Mouse (Mus musculus): ENCODE data around the gene Zdhhc19. TPM values are rescaled to one million over a fixed set of nuclear protein-coding genes. Genes with fewer than 3 reads are reported as not detected.

Gene Zdhhc19
- polyA plus RNA-seq, 1 experiment = 0.15 TPM

DNA sequence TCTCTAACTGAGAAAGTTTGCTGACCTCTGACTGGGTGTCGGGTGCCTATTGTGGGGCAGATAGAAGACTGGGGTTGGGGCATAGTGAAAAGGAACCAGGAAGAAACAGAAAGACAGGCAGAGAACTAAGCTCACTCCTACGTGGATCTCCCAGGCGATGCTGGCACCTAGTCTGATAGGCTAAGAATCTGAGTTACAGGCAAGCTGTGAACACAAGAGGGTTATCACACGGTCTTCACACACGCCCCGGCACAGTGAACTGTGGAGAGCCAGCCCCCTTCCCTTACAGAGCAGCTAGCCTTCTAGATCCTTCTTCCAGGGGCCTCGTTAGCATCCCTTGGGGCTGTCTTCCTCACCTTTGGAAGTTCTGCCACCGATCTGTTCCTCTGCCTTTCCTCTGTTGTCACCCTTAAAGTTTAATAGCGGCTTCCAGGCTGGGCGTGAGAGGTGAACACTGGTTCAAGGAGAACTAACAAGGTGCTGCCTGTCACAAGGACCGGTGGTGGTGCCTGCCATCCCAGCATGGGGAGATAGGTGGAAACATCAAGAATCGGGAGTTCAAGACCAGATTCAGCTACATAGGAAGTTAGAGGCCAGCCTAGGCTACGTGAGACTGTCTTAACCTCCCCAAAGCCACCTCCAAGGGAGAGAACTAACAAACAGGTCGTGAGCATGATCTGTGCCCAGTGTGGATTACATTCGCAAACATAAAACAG, 23.7 kb downstream of the Zdhhc19 start:
- no peak for DNase-seq (ENCODE audit: low read depth)
- TF ChIP-seq CTCF (IDR thresholded peaks at IDR 0.05; ENCODE audit: borderline replicate concordance, extremely low read depth, insufficient read depth, insufficient read length) (no peak), POLR2A (IDR thresholded peaks at IDR 0.05; ENCODE audit: borderline replicate concordance, extremely low read depth, insufficient read depth, insufficient read length, poor library complexity, severe bottlenecking) (no peak)

DNA sequence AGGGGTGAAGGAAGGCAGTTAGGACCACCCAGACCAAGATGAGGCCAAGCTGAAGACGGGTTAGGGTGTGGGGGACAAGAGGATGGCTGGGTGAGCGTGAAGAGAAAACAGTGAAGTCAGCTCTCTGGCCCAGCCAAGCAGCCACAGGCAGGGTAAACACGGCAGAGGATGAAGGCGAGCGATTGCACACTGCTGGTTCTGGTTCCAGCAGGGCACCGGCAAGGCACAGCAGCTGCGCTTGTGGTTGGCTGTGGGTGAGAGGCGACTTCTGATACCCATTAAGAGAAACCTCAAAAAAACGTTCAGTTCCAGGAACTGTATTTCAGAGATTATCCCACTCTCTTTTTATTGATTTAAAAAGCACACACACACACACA, 24.3 kb downstream of the Zdhhc19 start:
- peak; percentile 47 for DNase-seq (ENCODE audit: low read depth)
- TF ChIP-seq POLR2A (IDR thresholded peaks at IDR 0.05; ENCODE audit: borderline replicate concordance, extremely low read depth, insufficient read depth, insufficient read length, poor library complexity, severe bottlenecking) = no peak
- no peak for TF ChIP-seq CTCF (IDR thresholded peaks at IDR 0.05; ENCODE audit: borderline replicate concordance, extremely low read depth, insufficient read depth, insufficient read length)

GRCm38 (mm10) chr16:32522578-32523194, 26.6 kb downstream of the Zdhhc19 start:
- DNase-seq (ENCODE audit: low read depth) = no peak
- TF ChIP-seq POLR2A (IDR thresholded peaks at IDR 0.05; ENCODE audit: borderline replicate concordance, extremely low read depth, insufficient read depth, insufficient read length, poor library complexity, severe bottlenecking) (no peak), CTCF (IDR thresholded peaks at IDR 0.05; ENCODE audit: borderline replicate concordance, extremely low read depth, insufficient read depth, insufficient read length) (no peak)

DNA sequence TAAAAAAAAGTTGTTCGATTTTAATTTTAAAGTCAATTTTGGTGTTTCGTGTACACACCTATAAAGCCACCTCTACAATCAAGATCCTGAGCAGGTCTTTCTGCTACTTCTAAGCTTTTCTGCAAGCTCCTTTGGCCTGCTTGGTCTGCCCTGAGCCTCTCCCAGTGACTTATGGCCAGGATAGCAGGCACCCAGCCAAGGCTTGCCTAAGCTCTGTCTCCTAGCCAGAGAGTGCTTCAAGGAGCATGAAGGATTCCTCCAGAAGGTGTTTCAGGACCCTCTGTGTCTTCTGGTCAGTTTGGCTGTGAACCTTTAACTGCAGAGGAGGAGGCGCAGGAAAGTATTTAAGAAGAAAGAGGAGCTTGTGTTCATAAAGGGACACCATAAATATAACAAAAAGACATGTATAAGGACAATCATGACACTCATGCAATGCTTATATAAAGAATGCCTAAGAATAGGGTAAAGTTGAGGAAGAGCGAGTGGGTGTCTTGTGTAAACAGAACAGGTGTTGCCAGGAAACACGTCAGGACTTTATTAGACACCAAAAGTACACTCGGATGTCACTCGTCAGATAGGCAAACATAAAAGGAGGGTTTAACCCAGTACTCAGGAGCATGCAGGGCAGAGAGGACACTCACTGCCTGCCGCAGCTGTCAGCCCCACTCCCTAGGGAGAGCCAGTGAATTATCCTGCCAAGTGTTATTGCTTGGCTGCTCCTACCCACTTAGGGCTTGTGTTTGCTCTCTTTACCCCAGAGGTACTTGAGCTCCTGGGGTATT, 27.6 kb downstream of the Zdhhc19 start:
- DNase-seq (ENCODE audit: low read depth) = peak; percentile 68
- TF ChIP-seq CTCF (IDR thresholded peaks at IDR 0.05; ENCODE audit: borderline replicate concordance, extremely low read depth, insufficient read depth, insufficient read length) = no peak
- TF ChIP-seq POLR2A (IDR thresholded peaks at IDR 0.05; ENCODE audit: borderline replicate concordance, extremely low read depth, insufficient read depth, insufficient read length, poor library complexity, severe bottlenecking) = no peak

DNA sequence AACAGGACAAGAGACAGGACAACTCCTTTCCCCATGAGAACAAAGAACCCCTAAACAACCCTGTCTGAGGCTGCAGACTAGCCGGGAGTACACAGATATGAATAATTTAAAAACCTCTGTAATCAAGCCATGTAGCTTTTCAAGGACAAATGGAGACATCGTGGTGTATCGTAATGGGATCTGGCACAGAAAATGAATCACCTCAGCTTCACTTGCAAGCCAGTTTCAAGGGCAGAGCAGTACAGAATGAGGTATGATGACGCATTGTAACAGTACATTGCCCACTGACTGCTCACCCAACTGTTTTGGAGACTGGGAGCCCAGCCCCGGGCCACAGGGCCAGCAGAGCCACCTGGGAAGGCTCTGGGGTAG, 28.2 kb downstream of the Zdhhc19 start:
- no peak for DNase-seq (ENCODE audit: low read depth)
- TF ChIP-seq CTCF (IDR thresholded peaks at IDR 0.05; ENCODE audit: borderline replicate concordance, extremely low read depth, insufficient read depth, insufficient read length) (no peak), POLR2A (IDR thresholded peaks at IDR 0.05; ENCODE audit: borderline replicate concordance, extremely low read depth, insufficient read depth, insufficient read length, poor library complexity, severe bottlenecking) (no peak)

DNA sequence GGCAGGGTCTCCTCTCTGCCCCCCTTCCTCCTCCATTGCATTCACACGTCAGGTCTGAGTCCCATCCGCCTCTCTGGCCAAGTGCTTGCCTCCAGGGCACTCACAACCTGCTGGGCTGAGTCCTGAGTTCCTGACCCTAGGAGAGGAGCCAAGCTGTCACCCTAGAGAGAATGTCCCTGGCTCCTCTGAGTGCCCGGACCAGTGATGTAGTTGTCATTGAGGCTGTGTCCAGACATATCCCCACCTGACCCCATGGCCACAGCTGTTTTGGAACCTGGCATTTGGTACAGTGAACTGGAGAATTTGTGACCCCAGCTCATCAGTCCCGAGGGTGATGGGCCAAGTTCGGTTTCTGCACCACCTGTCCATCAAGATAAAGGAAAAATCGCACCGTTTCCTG, 30.8 kb downstream of the Zdhhc19 start:
- no peak for DNase-seq (ENCODE audit: low read depth)
- no peak for TF ChIP-seq CTCF (IDR thresholded peaks at IDR 0.05; ENCODE audit: borderline replicate concordance, extremely low read depth, insufficient read depth, insufficient read length)
- TF ChIP-seq POLR2A (IDR thresholded peaks at IDR 0.05; ENCODE audit: borderline replicate concordance, extremely low read depth, insufficient read depth, insufficient read length, poor library complexity, severe bottlenecking) = no peak

DNA sequence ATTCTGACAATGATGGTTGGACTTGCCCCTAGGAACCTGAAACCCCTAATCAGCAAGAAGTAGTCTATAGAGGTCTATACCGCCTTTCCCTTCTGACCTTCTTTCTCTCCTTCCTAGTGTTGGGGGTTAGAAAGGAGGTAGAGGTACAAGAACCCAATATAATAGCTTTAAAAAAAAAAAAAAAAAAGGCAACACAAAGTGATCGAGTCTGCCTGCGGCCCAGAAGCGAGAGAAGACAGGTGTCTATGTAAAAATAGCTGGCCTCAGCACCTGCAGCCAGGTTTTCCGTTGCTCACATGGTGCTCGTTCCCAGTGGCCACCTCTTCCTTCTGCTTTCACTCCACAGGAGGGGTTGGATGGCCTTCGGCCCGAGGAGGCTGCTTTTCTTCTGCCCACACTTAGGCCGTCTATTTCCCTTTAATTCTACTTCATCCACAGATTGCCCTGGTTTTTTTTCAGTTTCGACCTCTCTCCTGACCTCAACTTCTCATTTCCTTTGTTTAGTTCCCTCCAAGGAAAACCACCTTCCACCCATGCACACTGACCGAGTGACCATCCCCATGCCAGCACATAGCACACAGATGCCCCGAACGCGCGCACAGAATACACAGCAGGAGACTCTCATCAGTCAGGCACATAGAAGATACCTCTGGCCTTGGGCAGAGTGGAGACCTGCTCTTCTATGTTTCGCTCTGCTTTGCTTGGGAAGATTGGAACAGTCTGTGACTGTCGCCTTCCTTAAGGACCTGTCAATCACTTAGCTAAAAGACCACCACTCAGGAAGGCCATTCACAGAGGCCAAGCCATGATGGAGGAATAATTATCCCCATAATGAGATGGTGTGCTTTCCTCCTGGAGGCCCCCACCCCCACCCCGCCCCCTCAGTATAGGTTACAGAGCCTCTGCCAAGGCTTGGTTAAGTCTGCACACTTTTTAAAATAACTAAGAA, 37.1 kb downstream of the Zdhhc19 start:
- DNase-seq (ENCODE audit: low read depth) = peak; percentile 50
- no peak for TF ChIP-seq CTCF (IDR thresholded peaks at IDR 0.05; ENCODE audit: borderline replicate concordance, extremely low read depth, insufficient read depth, insufficient read length)
- no peak for TF ChIP-seq POLR2A (IDR thresholded peaks at IDR 0.05; ENCODE audit: borderline replicate concordance, extremely low read depth, insufficient read depth, insufficient read length, poor library complexity, severe bottlenecking)

DNA sequence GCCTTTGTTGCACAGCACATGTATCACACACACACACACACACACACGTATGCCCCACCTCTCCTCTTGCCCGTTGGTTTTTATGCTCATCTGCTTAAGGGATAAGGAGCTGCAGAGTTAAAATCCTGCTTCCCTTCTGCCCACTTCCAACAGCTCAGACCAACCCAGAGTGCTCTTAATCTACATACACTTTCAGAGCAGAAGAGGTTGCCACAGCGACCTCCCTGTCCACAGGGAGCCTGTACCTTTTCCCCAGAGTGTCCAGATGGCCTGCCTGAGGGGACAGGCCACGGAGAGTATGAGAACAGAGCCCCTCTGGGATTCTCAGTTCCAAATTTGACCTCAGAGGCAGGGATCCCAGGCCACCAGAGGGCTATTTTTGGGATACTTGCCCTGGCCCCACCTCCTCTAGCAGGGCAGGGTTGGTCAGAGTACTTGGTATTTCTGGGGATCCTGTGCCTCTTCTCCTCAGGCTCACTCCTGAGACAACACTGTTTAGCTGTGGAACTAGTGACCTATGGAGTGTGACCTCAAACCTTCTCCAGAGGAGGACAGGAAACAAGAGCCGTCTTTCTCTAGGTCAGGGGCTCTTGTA, 39.2 kb downstream of the Zdhhc19 start:
- no peak for TF ChIP-seq CTCF (IDR thresholded peaks at IDR 0.05; ENCODE audit: borderline replicate concordance, extremely low read depth, insufficient read depth, insufficient read length)
- no peak for TF ChIP-seq POLR2A (IDR thresholded peaks at IDR 0.05; ENCODE audit: borderline replicate concordance, extremely low read depth, insufficient read depth, insufficient read length, poor library complexity, severe bottlenecking)

GRCm38 (mm10) chr16:32537867-32538660, 42.0 kb downstream of the Zdhhc19 start:
- no peak for DNase-seq (ENCODE audit: low read depth)
- TF ChIP-seq CTCF (IDR thresholded peaks at IDR 0.05; ENCODE audit: borderline replicate concordance, extremely low read depth, insufficient read depth, insufficient read length) (no peak), POLR2A (IDR thresholded peaks at IDR 0.05; ENCODE audit: borderline replicate concordance, extremely low read depth, insufficient read depth, insufficient read length, poor library complexity, severe bottlenecking) (no peak)

More for the DNA sequence above, 39.2 kb downstream of the Zdhhc19 start:
- DNase-seq (ENCODE audit: low read depth) = no peak

All from brain, embryonic 14.5 days (tissue).